Mouse (Mus musculus): ENCODE measurements around the gene Gtpbp6. TPM values are rescaled to one million over a fixed set of nuclear protein-coding genes. Genes with fewer than 3 reads are reported as not detected.

The Gtpbp6 gene
- 60.5 TPM for polyA plus RNA-seq (2012; fragmentation: generic; extraction: Trizol)

DNA sequence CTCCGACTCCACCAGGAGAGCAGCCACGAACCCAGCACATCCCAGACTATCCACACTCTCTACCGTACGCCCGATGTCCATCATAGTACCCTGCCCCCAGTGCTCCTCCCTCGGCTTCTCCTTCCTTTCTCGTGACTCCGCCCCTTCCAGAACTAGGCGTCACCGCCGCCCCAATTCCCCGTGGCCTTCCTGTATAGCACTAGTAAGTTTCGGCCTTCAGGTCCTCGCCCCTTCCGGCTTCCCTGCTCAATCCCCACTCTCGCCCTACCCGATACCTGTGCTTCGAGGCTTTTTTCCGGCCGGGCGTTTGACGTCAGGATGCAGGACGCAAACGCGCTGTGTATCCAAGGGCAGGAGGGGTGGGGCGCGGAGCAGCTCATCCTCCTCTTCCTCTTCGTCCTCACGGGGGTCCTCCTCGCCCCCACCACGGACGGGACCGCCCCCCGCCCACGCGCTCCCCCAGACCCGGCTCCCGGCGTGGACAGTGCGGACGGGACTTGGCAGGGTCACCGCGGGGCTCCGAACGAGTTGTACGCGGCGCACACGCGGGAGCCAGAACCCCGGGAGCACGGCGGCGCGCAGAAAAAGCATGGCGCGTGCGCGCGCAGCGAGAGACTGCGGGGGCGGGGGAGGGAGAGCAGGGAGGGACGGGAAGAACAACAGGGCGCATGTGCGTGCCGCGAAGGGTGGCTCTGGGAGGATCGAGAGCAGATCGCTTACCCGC is at the start of gene Gtpbp6:
Gene Gtpbp6, minus strand, starts transcription at position 617 of the 724 bp plus-strand sequence.
- Histone ChIP-seq H3K4me2 (ENCODE audit: low read depth) (peak within 1 kb of the TSS; percentile 74), H3K4me3 (peak within 1 kb of the TSS; percentile 84), H3K36me3 (ENCODE audit: control insufficient read depth, insufficient read depth) (peaks cover 4% of the 10 kb centered on the region), H3K79me2 (ENCODE audit: control insufficient read depth, insufficient read depth) (peaks cover 17% of the 10 kb centered on the region), H3K27me3 (ENCODE audit: control insufficient read depth, insufficient read depth, insufficient read length) (no peaks in the 10 kb centered on the region), H3ac (ENCODE audit: control insufficient read depth, insufficient read length) (peak within 1 kb of the TSS; percentile 63)
- TF ChIP-seq MAX (IDR thresholded peaks at IDR 0.05; ENCODE audit: low read depth) (peak; percentile 11), POLR2A (IDR thresholded peaks at IDR 0.05; ENCODE audit: insufficient read length, low read depth) (peak; percentile 69), MYOD1 (IDR thresholded peaks at IDR 0.05; ENCODE audit: control insufficient read depth in 1 of 3, insufficient read length in 2 of 3, low read depth in 2 of 3) (peak in 1 of 3 experiments; percentile 10), TCF12 (IDR thresholded peaks at IDR 0.05; ENCODE audit: insufficient read depth, poor library complexity, severe bottlenecking) (no peak), CEBPB (IDR thresholded peaks at IDR 0.05; ENCODE audit: insufficient read depth, poor library complexity, severe bottlenecking) (no peak), TCF3 (IDR thresholded peaks at IDR 0.05; ENCODE audit: insufficient read length, low read depth) (no peak), USF1 (IDR thresholded peaks at IDR 0.05; ENCODE audit: low read depth) (no peak), POLR2AphosphoS2 (IDR thresholded peaks at IDR 0.05; ENCODE audit: insufficient read length, low read depth) (peak; percentile 53), MYOG (IDR thresholded peaks at IDR 0.05; ENCODE audit: control insufficient read depth in 1 of 3, insufficient read depth in 1 of 3, insufficient read length in 2 of 3, low read depth in 2 of 3) (peak in 1 of 3 experiments; percentile 4), SRF (IDR thresholded peaks at IDR 0.05; ENCODE audit: control insufficient read depth, insufficient read length, low read depth) (no peak)

GRCm38 (mm10) chr5:110143007-110143406 is 35.0 kb upstream of the Gtpbp6 start:
- Histone ChIP-seq H3ac (ENCODE audit: control insufficient read depth, insufficient read length) (no peak overlapping the region), H3K27me3 (ENCODE audit: control insufficient read depth, insufficient read depth, insufficient read length) (no peaks in the 10 kb centered on the region), H3K79me2 (ENCODE audit: control insufficient read depth, insufficient read depth) (no peaks in the 10 kb centered on the region), H3K4me2 (ENCODE audit: low read depth) (no peak overlapping the region), H3K36me3 (ENCODE audit: control insufficient read depth, insufficient read depth) (peaks cover 23% of the 10 kb centered on the region), H3K4me3 (no peak overlapping the region)
- TF ChIP-seq POLR2A (IDR thresholded peaks at IDR 0.05; ENCODE audit: insufficient read length, low read depth) = no peak
- no peak for TF ChIP-seq MAX (IDR thresholded peaks at IDR 0.05; ENCODE audit: low read depth)
- TF ChIP-seq POLR2AphosphoS2 (IDR thresholded peaks at IDR 0.05; ENCODE audit: insufficient read length, low read depth) = no peak
- TF ChIP-seq MYOG (IDR thresholded peaks at IDR 0.05; ENCODE audit: control insufficient read depth in 1 of 3, insufficient read depth in 1 of 3, insufficient read length in 2 of 3, low read depth in 2 of 3) = no peak
- TF ChIP-seq TCF12 (IDR thresholded peaks at IDR 0.05; ENCODE audit: insufficient read depth, poor library complexity, severe bottlenecking) = no peak
- no peak for TF ChIP-seq USF1 (IDR thresholded peaks at IDR 0.05; ENCODE audit: low read depth)
- no peak for TF ChIP-seq MYOD1 (IDR thresholded peaks at IDR 0.05; ENCODE audit: control insufficient read depth in 1 of 3, insufficient read length in 2 of 3, low read depth in 2 of 3)
- no peak for TF ChIP-seq TCF3 (IDR thresholded peaks at IDR 0.05; ENCODE audit: insufficient read length, low read depth)
- no peak for TF ChIP-seq SRF (IDR thresholded peaks at IDR 0.05; ENCODE audit: control insufficient read depth, insufficient read length, low read depth)
- TF ChIP-seq REST (IDR thresholded peaks at IDR 0.05; ENCODE audit: insufficient read depth, insufficient read length) = no peak

- H3K27me3 ChIP-seq (ENCODE audit: control insufficient read depth, insufficient read depth, insufficient read length) = no peaks in the 10 kb centered on the region
- H3K36me3 ChIP-seq (ENCODE audit: control insufficient read depth, insufficient read depth) = peaks cover 23% of the 10 kb centered on the region
- no peak overlapping the region for H3ac ChIP-seq (ENCODE audit: control insufficient read depth, insufficient read length)
- no peak overlapping the region for H3K4me3 ChIP-seq
- no peak for TF ChIP-seq POLR2AphosphoS2 (IDR thresholded peaks at IDR 0.05; ENCODE audit: insufficient read length, low read depth)
- no peak for TF ChIP-seq REST (IDR thresholded peaks at IDR 0.05; ENCODE audit: insufficient read depth, insufficient read length)
- no peak for TF ChIP-seq USF1 (IDR thresholded peaks at IDR 0.05; ENCODE audit: low read depth)
- TF ChIP-seq TCF12 (IDR thresholded peaks at IDR 0.05; ENCODE audit: insufficient read depth, poor library complexity, severe bottlenecking) = no peak
- TF ChIP-seq SRF (IDR thresholded peaks at IDR 0.05; ENCODE audit: control insufficient read depth, insufficient read length, low read depth) = no peak
- TF ChIP-seq E2F4 (IDR thresholded peaks at IDR 0.05; ENCODE audit: insufficient read depth) = no peak
- TF ChIP-seq CEBPB (IDR thresholded peaks at IDR 0.05; ENCODE audit: insufficient read depth, poor library complexity, severe bottlenecking) = no peak
- TF ChIP-seq TCF3 (IDR thresholded peaks at IDR 0.05; ENCODE audit: insufficient read length, low read depth) = no peak
- TF ChIP-seq POLR2A (IDR thresholded peaks at IDR 0.05; ENCODE audit: insufficient read length, low read depth) = no peak
- no peak for TF ChIP-seq MAX (IDR thresholded peaks at IDR 0.05; ENCODE audit: low read depth)
- no peak for TF ChIP-seq MYOD1 (IDR thresholded peaks at IDR 0.05; ENCODE audit: control insufficient read depth in 1 of 3, insufficient read length in 2 of 3, low read depth in 2 of 3)
- no peak for TF ChIP-seq MYOG (IDR thresholded peaks at IDR 0.05; ENCODE audit: control insufficient read depth in 1 of 3, insufficient read depth in 1 of 3, insufficient read length in 2 of 3, low read depth in 2 of 3)
- H3K4me2 ChIP-seq (ENCODE audit: low read depth) = no peak overlapping the region
- H3K79me2 ChIP-seq (ENCODE audit: control insufficient read depth, insufficient read depth) = no peaks in the 10 kb centered on the region
Observed at GRCm38 (mm10) chr5:110142309-110142708, 34.3 kb upstream of the Gtpbp6 start.

DNA sequence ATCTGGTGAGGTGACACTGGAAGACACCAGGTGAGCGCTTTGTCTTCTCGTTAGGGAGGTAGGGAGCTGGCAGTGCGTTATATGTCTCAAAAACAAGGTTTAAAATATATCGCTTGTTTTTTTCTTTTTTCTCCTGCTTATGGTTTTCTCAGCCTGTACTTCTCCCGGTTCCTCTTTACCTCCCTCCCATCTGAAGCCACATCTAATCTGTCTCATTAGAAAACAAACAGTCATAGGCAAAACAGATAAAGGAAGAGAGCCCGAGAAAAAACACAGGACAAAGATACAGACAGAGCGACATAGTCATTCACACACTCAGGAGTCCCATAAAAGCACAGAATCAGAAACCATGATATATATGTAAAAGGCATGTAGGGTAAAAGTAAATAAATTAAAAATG is 32.4 kb upstream of the Gtpbp6 start:
- Histone ChIP-seq H3K27me3 (ENCODE audit: control insufficient read depth, insufficient read depth, insufficient read length) (no peaks in the 10 kb centered on the region), H3K4me2 (ENCODE audit: low read depth) (no peak overlapping the region), H3K36me3 (ENCODE audit: control insufficient read depth, insufficient read depth) (peaks cover 10% of the 10 kb centered on the region), H3K4me3 (no peak overlapping the region), H3K79me2 (ENCODE audit: control insufficient read depth, insufficient read depth) (peaks cover 12% of the 10 kb centered on the region), H3ac (ENCODE audit: control insufficient read depth, insufficient read length) (no peak overlapping the region)
- no peak for TF ChIP-seq MAX (IDR thresholded peaks at IDR 0.05; ENCODE audit: low read depth)

DNA sequence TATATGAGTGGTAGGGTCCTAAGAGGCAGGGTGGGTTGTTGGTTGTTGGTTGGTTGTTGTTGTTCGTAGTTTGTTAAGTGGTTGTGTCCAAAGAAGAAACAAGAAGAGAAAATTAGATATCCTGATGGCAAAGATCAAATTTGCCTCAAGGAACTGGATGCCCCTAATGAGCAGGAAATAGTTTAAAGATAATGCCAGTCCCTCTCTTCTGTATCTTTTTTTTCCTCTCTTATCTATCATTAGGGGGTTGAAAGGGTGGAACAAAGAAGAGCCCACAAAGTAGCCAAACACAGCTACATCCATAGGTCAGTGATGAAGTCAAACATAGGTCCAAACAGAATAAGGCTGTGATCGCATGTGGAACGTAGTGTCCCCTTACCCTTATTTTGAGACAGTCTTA is 31.3 kb upstream of the Gtpbp6 start:
- Histone ChIP-seq H3K36me3 (ENCODE audit: control insufficient read depth, insufficient read depth) (peaks cover 5% of the 10 kb centered on the region), H3K79me2 (ENCODE audit: control insufficient read depth, insufficient read depth) (peaks cover 12% of the 10 kb centered on the region), H3K27me3 (ENCODE audit: control insufficient read depth, insufficient read depth, insufficient read length) (no peaks in the 10 kb centered on the region), H3K4me2 (ENCODE audit: low read depth) (no peak overlapping the region), H3K4me3 (no peak overlapping the region), H3ac (ENCODE audit: control insufficient read depth, insufficient read length) (no peak overlapping the region)
- TF ChIP-seq MAX (IDR thresholded peaks at IDR 0.05; ENCODE audit: low read depth) (no peak), REST (IDR thresholded peaks at IDR 0.05; ENCODE audit: insufficient read depth, insufficient read length) (no peak), E2F4 (IDR thresholded peaks at IDR 0.05; ENCODE audit: insufficient read depth) (no peak), POLR2AphosphoS2 (IDR thresholded peaks at IDR 0.05; ENCODE audit: insufficient read length, low read depth) (no peak), TCF12 (IDR thresholded peaks at IDR 0.05; ENCODE audit: insufficient read depth, poor library complexity, severe bottlenecking) (no peak)

Measured in myocyte (in vitro differentiated cells).